Mouse (Mus musculus): ENCODE results near the gene Il25. TPM values are rescaled to one million over a fixed set of nuclear protein-coding genes. Genes with fewer than 3 reads are reported as not detected.

The Il25 gene
- polyA plus RNA-seq, 1 experiment from 2014 or later, result 0.27 TPM

- H3K36me3 ChIP-seq, result peaks cover 67% of the 10 kb centered on the region
- H3K9me3 ChIP-seq, result no peaks in the 10 kb centered on the region
- ATAC-seq (ENCODE audit: low FRiP score, low read depth), result peak; percentile 52
- whole genome bisulfite sequencing, result 2% methylated on average over 52 of the region's 69 CpGs
- H3K4me2 ChIP-seq (replicated peaks), result peak overlapping the region; percentile 96
- no peaks in the 10 kb centered on the region for H3K27me3 ChIP-seq
- peak overlapping the region; percentile 91 for H3K4me3 ChIP-seq
- peaks cover 31% of the 10 kb centered on the region for H3K4me1 ChIP-seq
- peak overlapping the region; percentile 96 for H3K9ac ChIP-seq
- peak overlapping the region; percentile 91 for H3K27ac ChIP-seq
Observed at GRCm38 (mm10) chr14:54912109-54912850, 20.2 kb upstream of the Il25 start.

- Histone ChIP-seq H3K9ac (peak within 1 kb of the TSS; percentile 96), H3K4me1 (peaks cover 31% of the 10 kb centered on the region), H3K4me3 (peak within 1 kb of the TSS; percentile 91), H3K9me3 (no peaks in the 10 kb centered on the region), H3K36me3 (peaks cover 67% of the 10 kb centered on the region), H3K27ac (peak within 1 kb of the TSS; percentile 91), H3K4me2 (replicated peaks) (peak within 1 kb of the TSS; percentile 96), H3K27me3 (no peaks in the 10 kb centered on the region)
- ATAC-seq (ENCODE audit: low FRiP score, low read depth), result peak; percentile 93
- WGBS, result under 1% methylated on average over 28 of the region's 28 CpGs
Observed at GRCm38 (mm10) chr14:54912886-54913285, 19.6 kb upstream of the Il25 start, which contains the start of gene Slc22a17. Gene Slc22a17, minus strand, starts transcription at chr14:54913132.

- H3K4me3 ChIP-seq, result peak overlapping the region; percentile 91
- H3K9ac ChIP-seq, result peak overlapping the region; percentile 96
- ATAC-seq (ENCODE audit: low FRiP score, low read depth), result no peak
- H3K9me3 ChIP-seq, result no peaks in the 10 kb centered on the region
- peak overlapping the region; percentile 91; the same call in 1 of the 2 replicates for H3K27ac ChIP-seq
- H3K27me3 ChIP-seq, result no peaks in the 10 kb centered on the region
- H3K4me2 ChIP-seq (replicated peaks), result peak overlapping the region; percentile 96
- H3K4me1 ChIP-seq, result peaks cover 31% of the 10 kb centered on the region
- H3K36me3 ChIP-seq, result peaks cover 67% of the 10 kb centered on the region
- 18% methylated on average over 10 of the region's 10 CpGs for WGBS
Observed at GRCm38 (mm10) chr14:54913343-54913742, 19.2 kb upstream of the Il25 start.

- WGBS, result 89% methylated on average over 16 of the region's 16 CpGs
- peaks cover 76% of the 10 kb centered on the region for H3K36me3 ChIP-seq
Observed at GRCm38 (mm10) chr14:54920076-54920685, 12.3 kb upstream of the Il25 start.

GRCm38 (mm10) chr14:54924641-54925348, 7.7 kb upstream of the Il25 start:
- Histone ChIP-seq H3K27ac (peak overlapping the region; percentile 100), H3K4me3 (peak overlapping the region; percentile 67), H3K36me3 (peaks cover 30% of the 10 kb centered on the region), H3K9me3 (peaks cover 22% of the 10 kb centered on the region), H3K27me3 (no peaks in the 10 kb centered on the region), H3K9ac (peak overlapping the region; percentile 97), H3K4me1 (peaks cover 39% of the 10 kb centered on the region), H3K4me2 (replicated peaks) (peak overlapping the region; percentile 88)
- ATAC-seq (ENCODE audit: low FRiP score, low read depth), result peak; percentile 57
- WGBS, result 10% methylated on average over 7 of the region's 7 CpGs

More at GRCm38 (mm10) chr14:54920076-54920685, 12.3 kb upstream of the Il25 start:
- no peak for ATAC-seq (ENCODE audit: low FRiP score, low read depth)
- Histone ChIP-seq H3K27me3 (no peaks in the 10 kb centered on the region), H3K9ac (no peak overlapping the region), H3K27ac (no peak overlapping the region), H3K4me3 (no peak overlapping the region), H3K4me1 (peaks cover 17% of the 10 kb centered on the region), H3K4me2 (replicated peaks) (no peak overlapping the region), H3K9me3 (peaks cover 22% of the 10 kb centered on the region)

- ATAC-seq (ENCODE audit: low FRiP score, low read depth), result peak; percentile 57
Observed at GRCm38 (mm10) chr14:54925349-54926342, 6.8 kb upstream of the Il25 start, which contains the start of gene Efs. Gene Efs, minus strand, starts transcription at chr14:54926126.

GRCm38 (mm10) chr14:54926401-54927158, 5.9 kb upstream of the Il25 start:
- WGBS, result 0% methylated on average over 55 of the region's 58 CpGs
- peaks cover 13% of the 10 kb centered on the region for H3K9me3 ChIP-seq
- H3K27ac ChIP-seq, result peak overlapping the region; percentile 100
- peaks cover 12% of the 10 kb centered on the region for H3K36me3 ChIP-seq
- ATAC-seq (ENCODE audit: low FRiP score, low read depth), result peak; percentile 85
- peak overlapping the region; percentile 88 for H3K4me2 ChIP-seq (replicated peaks)
- H3K4me3 ChIP-seq, result peak overlapping the region; percentile 67
- H3K9ac ChIP-seq, result peak overlapping the region; percentile 97
- peaks cover 48% of the 10 kb centered on the region for H3K4me1 ChIP-seq
- H3K27me3 ChIP-seq, result no peaks in the 10 kb centered on the region

More at GRCm38 (mm10) chr14:54925349-54926342, 6.8 kb upstream of the Il25 start, which contains the start of gene Efs:
- Histone ChIP-seq H3K4me3 (peak within 1 kb of the TSS; percentile 67), H3K9me3 (peaks cover 22% of the 10 kb centered on the region), H3K4me1 (peaks cover 47% of the 10 kb centered on the region), H3K27ac (peak within 1 kb of the TSS; percentile 100), H3K27me3 (no peaks in the 10 kb centered on the region), H3K9ac (peak within 1 kb of the TSS; percentile 97), H3K4me2 (replicated peaks) (peak within 1 kb of the TSS; percentile 88), H3K36me3 (peaks cover 21% of the 10 kb centered on the region)
- under 1% methylated on average over 57 of the region's 57 CpGs for WGBS

GRCm38 (mm10) chr14:54927296-54927695, 5.2 kb upstream of the Il25 start:
- H3K4me3 ChIP-seq, result peak overlapping the region; percentile 67

GRCm38 (mm10) chr14:54929801-54930200, 2.7 kb upstream of the Il25 start:
- H3K36me3 ChIP-seq, result no peaks in the 10 kb centered on the region
- H3K27me3 ChIP-seq, result no peaks in the 10 kb centered on the region
- H3K4me1 ChIP-seq, result peaks cover 44% of the 10 kb centered on the region
- no peaks in the 10 kb centered on the region for H3K9me3 ChIP-seq
- WGBS, result 68% methylated on average over 5 of the region's 5 CpGs
- no peak overlapping the region for H3K27ac ChIP-seq
- ATAC-seq (ENCODE audit: low FRiP score, low read depth), result no peak
- H3K4me2 ChIP-seq (replicated peaks), result no peak overlapping the region
- H3K9ac ChIP-seq, result no peak overlapping the region
- H3K4me3 ChIP-seq, result no peak overlapping the region

More at GRCm38 (mm10) chr14:54927296-54927695, 5.2 kb upstream of the Il25 start:
- peak overlapping the region; percentile 100 for H3K27ac ChIP-seq
- H3K4me2 ChIP-seq (replicated peaks), result peak overlapping the region; percentile 88
- H3K9me3 ChIP-seq, result 0 out of 2 replicates have a peak, but pooled peaks cover 6% of the 10 kb centered on the region
- peaks cover 48% of the 10 kb centered on the region for H3K4me1 ChIP-seq
- H3K27me3 ChIP-seq, result no peaks in the 10 kb centered on the region
- no peak for ATAC-seq (ENCODE audit: low FRiP score, low read depth)
- peak overlapping the region; percentile 97 for H3K9ac ChIP-seq
- peaks cover 4% of the 10 kb centered on the region for H3K36me3 ChIP-seq
- WGBS, result 8% methylated on average over 7 of the region's 7 CpGs

GRCm38 (mm10) chr14:54930431-54930830, 2.1 kb upstream of the Il25 start:
- WGBS, result 39% methylated on average over 2 of the region's 2 CpGs
- H3K4me1 ChIP-seq, result peaks cover 38% of the 10 kb centered on the region
- ATAC-seq (ENCODE audit: low FRiP score, low read depth), result no peak
- no peaks in the 10 kb centered on the region for H3K27me3 ChIP-seq
- no peaks in the 10 kb centered on the region for H3K9me3 ChIP-seq
- H3K9ac ChIP-seq, result no peak overlapping the region
- no peaks in the 10 kb centered on the region for H3K36me3 ChIP-seq
- H3K27ac ChIP-seq, result no peak overlapping the region
- H3K4me2 ChIP-seq (replicated peaks), result no peak overlapping the region
- H3K4me3 ChIP-seq, result no peak overlapping the region
